Mouse (Mus musculus): Measurements from ENCODE around the gene Ints6. TPM values are rescaled to one million over a fixed set of nuclear protein-coding genes. Genes with fewer than 3 reads are reported as not detected.

Gene Ints6
- polyA plus RNA-seq, 1 experiment, result 39.1 TPM

- TF ChIP-seq POLR2A (IDR thresholded peaks at IDR 0.05; ENCODE audit: low read depth, low read length), result no peak
- TF ChIP-seq CTCF (IDR thresholded peaks at IDR 0.05; ENCODE audit: borderline replicate concordance, insufficient read depth, low read length), result no peak
- Histone ChIP-seq H3K27ac (ENCODE audit: insufficient read depth, low read length) (no peak overlapping the region), H3K4me1 (ENCODE audit: control insufficient read depth, insufficient read depth, low read length) (peaks cover 6% of the 10 kb centered on the region), H3K4me3 (ENCODE audit: insufficient read depth, low read length) (no peak overlapping the region)
Observed at GRCm38 (mm10) chr14:62640396-62640795, 120.6 kb downstream of the Ints6 start.

- Histone ChIP-seq H3K4me1 (ENCODE audit: control insufficient read depth, insufficient read depth, low read length) (peaks cover 6% of the 10 kb centered on the region), H3K4me3 (ENCODE audit: insufficient read depth, low read length) (no peak overlapping the region), H3K27ac (ENCODE audit: insufficient read depth, low read length) (no peak overlapping the region)
- TF ChIP-seq CTCF (IDR thresholded peaks at IDR 0.05; ENCODE audit: borderline replicate concordance, insufficient read depth, low read length) (no peak), POLR2A (IDR thresholded peaks at IDR 0.05; ENCODE audit: low read depth, low read length) (no peak)
Observed at GRCm38 (mm10) chr14:62639551-62639950, 121.4 kb downstream of the Ints6 start.

GRCm38 (mm10) chr14:62639111-62639510 lies 121.9 kb downstream of the Ints6 start:
- Histone ChIP-seq H3K27ac (ENCODE audit: insufficient read depth, low read length) (no peak overlapping the region), H3K4me3 (ENCODE audit: insufficient read depth, low read length) (no peak overlapping the region), H3K4me1 (ENCODE audit: control insufficient read depth, insufficient read depth, low read length) (peaks cover 6% of the 10 kb centered on the region)
- TF ChIP-seq CTCF (IDR thresholded peaks at IDR 0.05; ENCODE audit: borderline replicate concordance, insufficient read depth, low read length) (no peak), POLR2A (IDR thresholded peaks at IDR 0.05; ENCODE audit: low read depth, low read length) (no peak)

- Histone ChIP-seq H3K4me3 (ENCODE audit: insufficient read depth, low read length) (no peak overlapping the region), H3K4me1 (ENCODE audit: control insufficient read depth, insufficient read depth, low read length) (peaks cover 6% of the 10 kb centered on the region), H3K27ac (ENCODE audit: insufficient read depth, low read length) (no peak overlapping the region)
- TF ChIP-seq CTCF (IDR thresholded peaks at IDR 0.05; ENCODE audit: borderline replicate concordance, insufficient read depth, low read length), result no peak
- TF ChIP-seq POLR2A (IDR thresholded peaks at IDR 0.05; ENCODE audit: low read depth, low read length), result no peak
Observed at GRCm38 (mm10) chr14:62638345-62638702, 122.6 kb downstream of the Ints6 start.

DNA sequence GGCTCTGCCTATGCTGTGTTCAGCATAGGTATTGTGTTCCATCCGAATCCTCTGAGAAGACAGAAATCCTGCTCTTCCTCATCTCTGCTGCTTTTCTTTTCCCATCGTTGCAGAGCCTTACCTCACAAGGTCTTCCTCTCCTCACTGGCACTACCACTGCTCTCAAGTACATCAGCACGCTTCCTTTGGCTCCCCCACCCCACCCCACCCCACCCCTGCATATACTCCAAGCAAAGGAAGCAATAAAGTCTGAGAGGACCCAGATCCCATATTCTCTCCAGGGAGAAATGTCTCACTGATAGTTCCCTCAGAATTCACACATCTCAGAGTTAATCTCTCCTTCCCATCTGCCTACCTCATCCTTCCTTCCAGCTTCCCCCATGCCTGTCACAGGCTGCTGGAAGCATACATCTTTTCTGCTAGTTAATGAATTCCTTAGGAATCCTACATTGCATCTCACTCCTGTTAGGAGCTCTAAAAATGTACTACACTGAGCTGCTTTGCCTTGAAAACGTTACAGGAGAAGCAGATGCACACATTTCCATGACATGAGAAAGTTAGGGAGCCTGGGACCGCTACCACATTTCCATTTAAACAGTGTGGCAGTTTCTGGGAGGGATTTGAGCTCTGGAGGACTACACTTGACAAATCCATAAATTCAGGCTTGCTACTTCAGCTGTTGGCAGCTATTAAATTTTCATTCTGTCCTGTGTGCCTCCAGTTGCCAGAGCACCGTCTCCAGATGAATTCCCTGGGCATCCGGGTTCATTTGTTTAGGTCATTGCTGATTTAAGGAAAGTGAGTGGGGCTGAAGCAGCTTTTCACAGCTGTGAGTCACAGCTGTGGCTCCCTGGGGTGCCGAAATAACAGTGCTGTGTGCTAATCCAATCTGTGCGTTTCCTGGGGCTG lies 123.3 kb downstream of the Ints6 start:
- TF ChIP-seq POLR2A (IDR thresholded peaks at IDR 0.05; ENCODE audit: low read depth, low read length) (no peak), CTCF (IDR thresholded peaks at IDR 0.05; ENCODE audit: borderline replicate concordance, insufficient read depth, low read length) (no peak)
- H3K4me1 ChIP-seq (ENCODE audit: control insufficient read depth, insufficient read depth, low read length), result peaks cover 6% of the 10 kb centered on the region
- no peak overlapping the region for H3K27ac ChIP-seq (ENCODE audit: insufficient read depth, low read length)
- H3K4me3 ChIP-seq (ENCODE audit: insufficient read depth, low read length), result no peak overlapping the region

DNA sequence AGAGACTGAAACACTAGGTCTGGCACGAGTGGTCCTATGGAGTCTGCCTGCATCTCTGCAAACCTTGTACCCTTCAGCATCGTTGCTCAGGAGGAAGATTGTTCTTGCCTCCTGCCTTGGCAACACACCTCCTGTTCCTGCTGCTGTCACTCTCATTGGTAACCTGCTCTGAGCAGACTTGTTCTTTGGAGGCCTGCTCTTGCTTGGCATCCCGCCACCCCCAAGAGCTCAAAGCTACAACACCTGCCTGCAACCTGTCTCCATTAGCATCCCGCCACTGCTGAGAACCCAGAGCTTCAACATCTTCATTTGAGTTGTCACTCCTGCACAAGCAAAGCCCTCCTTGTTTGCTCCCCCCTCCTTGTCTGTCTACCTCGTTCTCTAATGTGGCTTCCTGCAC lies 133.0 kb downstream of the Ints6 start:
- no peaks in the 10 kb centered on the region for H3K4me1 ChIP-seq (ENCODE audit: control insufficient read depth, insufficient read depth, low read length)
- no peak overlapping the region for H3K4me3 ChIP-seq (ENCODE audit: insufficient read depth, low read length)
- TF ChIP-seq POLR2A (IDR thresholded peaks at IDR 0.05; ENCODE audit: low read depth, low read length) (no peak), CTCF (IDR thresholded peaks at IDR 0.05; ENCODE audit: borderline replicate concordance, insufficient read depth, low read length) (no peak)
- no peak overlapping the region for H3K27ac ChIP-seq (ENCODE audit: insufficient read depth, low read length)

Other genes with a start within 250 kb of the Ints6 start
- 1.9 and 2.3 TPM in 2 replicates for gene Fam124a, start 205.4 kb downstream of the Ints6 start, polyA plus RNA-seq (2011; ENCODE audit: insufficient read length, low read depth, missing spikeins)
- gene Gm4131, start 194.2 kb downstream of the Ints6 start, polyA plus RNA-seq (2011; ENCODE audit: insufficient read length, low read depth, missing spikeins), result not detected in 2 replicates
- gene Serpine3, start 97.5 kb downstream of the Ints6 start, polyA plus RNA-seq (2011; ENCODE audit: insufficient read length, low read depth, missing spikeins), result not detected in 2 replicates
- 15.1 and 17.5 TPM in 2 replicates for gene Wdfy2, start 76.5 kb upstream of the Ints6 start, polyA plus RNA-seq (2011; ENCODE audit: insufficient read length, low read depth, missing spikeins)
- gene Defb48, start 223.3 kb upstream of the Ints6 start, polyA plus RNA-seq (2011; ENCODE audit: insufficient read length, low read depth, missing spikeins), result not detected in 2 replicates
- not detected in 2 replicates for gene Defb47, start 236.9 kb upstream of the Ints6 start, polyA plus RNA-seq (2011; ENCODE audit: insufficient read length, low read depth, missing spikeins)

Data from embryonic fibroblast, embryonic 13.5 days (primary cell).